ENCODE assay signal across 11 mouse cellular contexts in genomic region chr11:4678700-4679440, GRCm38 (mm10). TPM values are rescaled to one million over a fixed set of nuclear protein-coding genes. Genes with fewer than 3 reads are reported as not detected.
A peak's percentile ranks its signal among the peaks of the same experiment; 100 is the strongest.
DNase-seq lines count a peak whose midpoint lies in the region; ATAC-seq lines count a peak whose summit lies in the region.
"Had no signal": no experiment of that assay in that cellular context is flagged by ENCODE, and none has a peak within 500 bp of the region (broad histone marks: within the 10 kb centered on the region; RNA-seq: fewer than 3 reads in every experiment).

No protein-coding gene starts in this region.

- H3K9ac ChIP-seq in midbrain, embryonic 13.5 days (replicated peaks): no peak overlapping the region
- H3K9ac ChIP-seq in midbrain, embryonic 15.5 days: no peak overlapping the region
- H3K9ac ChIP-seq: intestine, embryonic 15.5 days had no signal

- no peak overlapping the region for H3K4me2 ChIP-seq in midbrain, embryonic 13.5 days (replicated peaks)
- no peak overlapping the region for H3K4me2 ChIP-seq in midbrain, embryonic 15.5 days
- H3K4me2 ChIP-seq: intestine, embryonic 15.5 days had no signal

- 89% methylated on average over 13 of the region's 13 CpGs for WGBS in midbrain, embryonic 13.5 days
- WGBS in midbrain, embryonic 15.5 days: 84% methylated on average over 13 of the region's 13 CpGs
- 77% methylated on average over 13 of the region's 13 CpGs for WGBS in heart, embryonic 10.5 days

- no peak overlapping the region for H3K4me3 ChIP-seq in midbrain, embryonic 13.5 days (replicated peaks)
- no peak overlapping the region for H3K4me3 ChIP-seq in midbrain, embryonic 15.5 days
- no peak overlapping the region for H3K4me3 ChIP-seq in heart, embryonic 10.5 days
- H3K4me3 ChIP-seq: intestine, embryonic 15.5 days had no signal

- H3K27ac ChIP-seq in midbrain, embryonic 13.5 days: 0 out of 2 replicates have a peak overlapping the region, but pooled peaks have one; percentile 41
- H3K27ac ChIP-seq in midbrain, embryonic 15.5 days: no peak overlapping the region
- no peak overlapping the region for H3K27ac ChIP-seq in heart, embryonic 10.5 days
- H3K27ac ChIP-seq: intestine, embryonic 15.5 days; macrophage had no signal

- H3K4me1 ChIP-seq in midbrain, embryonic 13.5 days (replicated peaks): peaks cover 4% of the 10 kb centered on the region; the same call in 1 of the 2 replicates
- peaks cover 5% of the 10 kb centered on the region; the same call in 1 of the 2 replicates for H3K4me1 ChIP-seq in midbrain, embryonic 15.5 days
- peaks cover 36% of the 10 kb centered on the region; the same call in 1 of the 2 replicates for H3K4me1 ChIP-seq in heart, embryonic 10.5 days
- H3K4me1 ChIP-seq: intestine, embryonic 15.5 days had no signal

- peaks cover 89% of the 10 kb centered on the region for H3K36me3 ChIP-seq in midbrain, embryonic 13.5 days
- H3K36me3 ChIP-seq in midbrain, embryonic 15.5 days (replicated peaks): peaks cover 34% of the 10 kb centered on the region; the same call in 1 of the 2 replicates
- H3K36me3 ChIP-seq in heart, embryonic 10.5 days: peaks cover 80% of the 10 kb centered on the region

- no peaks in the 10 kb centered on the region for H3K27me3 ChIP-seq in midbrain, embryonic 13.5 days
- H3K27me3 ChIP-seq in midbrain, embryonic 15.5 days (replicated peaks): no peaks in the 10 kb centered on the region
- H3K27me3 ChIP-seq in heart, embryonic 10.5 days (ENCODE audit: insufficient read depth, poor library complexity, severe bottlenecking): no peaks in the 10 kb centered on the region
- H3K27me3 ChIP-seq: intestine, embryonic 15.5 days had no signal

- H3K9me3 ChIP-seq in midbrain, embryonic 13.5 days: no peaks in the 10 kb centered on the region
- no peaks in the 10 kb centered on the region for H3K9me3 ChIP-seq in midbrain, embryonic 15.5 days
- no peaks in the 10 kb centered on the region for H3K9me3 ChIP-seq in heart, embryonic 10.5 days
- H3K9me3 ChIP-seq: intestine, embryonic 15.5 days had no signal

- DNase-seq in frontal cortex, postnatal 10 days (ENCODE audit: low spot score in 2 of 2): peak; percentile 38 to 44
- DNase-seq in left cerebral cortex, adult 8-10 months (ENCODE audit: low spot score in 2 of 2): peak; percentile 16 to 76
- DNase-seq in right cerebral cortex, postnatal 14 days: peak; percentile 32
- DNase-seq in c-Kit-positive CD71-positive TER-119-positive erythroid progenitor cells, embryonic 14.5 days (ENCODE audit: low spot score): no peak
- no peak for DNase-seq in heart, embryonic 10.5 days (ENCODE audit: low spot score)

- ATAC-seq in midbrain, embryonic 13.5 days: no peak
- no peak for ATAC-seq in midbrain, embryonic 15.5 days (replicated peaks)
- ATAC-seq in monocyte, adult 5-6 weeks (replicated peaks; ENCODE audit: insufficient number of reproducible peaks, low FRiP score, low TSS enrichment, poor library complexity, severe bottlenecking): no peak
- ATAC-seq: intestine, embryonic 15.5 days had no signal

RNA-seq across cellular contexts. Expression of gene Uqcr10, which starts 25.3 kb away (rescaled TPM):
- 524 and 547 TPM in 2 replicates for polyA plus RNA-seq in midbrain, embryonic 13.5 days (2015; fragmentation: Nextera tagmentation; extraction: Ambion mirVana)
- 556 and 560 TPM in 2 replicates for polyA plus RNA-seq in midbrain, embryonic 15.5 days (2015; fragmentation: Nextera tagmentation; extraction: Ambion mirVana)
- 100 to 1,000 TPM; 312 to 352 (median 336) TPM for total RNA-seq in left cerebral cortex, adult 8-10 months (2022)
- 46.1 to 75.5 TPM (median 70.1 TPM) in 3 replicates for total RNA-seq in monocyte, adult 5-6 weeks (2017)
- 1,046 and 1,532 TPM in 2 replicates for polyA plus RNA-seq in heart, embryonic 10.5 days (2016; fragmentation: Nextera tagmentation; extraction: Ambion mirVana)

RNA-seq across cellular contexts. Expression of gene Zmat5, which starts 25.6 kb away (rescaled TPM):
- 66.9 and 72.9 TPM in 2 replicates for polyA plus RNA-seq in midbrain, embryonic 13.5 days (2015; fragmentation: Nextera tagmentation; extraction: Ambion mirVana)
- polyA plus RNA-seq in midbrain, embryonic 15.5 days (2015; fragmentation: Nextera tagmentation; extraction: Ambion mirVana): 57.0 and 59.1 TPM in 2 replicates
- 10 to 100 TPM; 22.7 to 38.8 (median 27.7) TPM for total RNA-seq in left cerebral cortex, adult 8-10 months (2022)
- 5.9 to 15.2 TPM (median 8.8 TPM) in 3 replicates for total RNA-seq in monocyte, adult 5-6 weeks (2017)
- polyA plus RNA-seq in heart, embryonic 10.5 days (2016; fragmentation: Nextera tagmentation; extraction: Ambion mirVana): 63.4 and 66.7 TPM in 2 replicates

RNA-seq across cellular contexts. Expression of gene Ascc2, which starts 41.3 kb away (rescaled TPM):
- 23.1 and 23.8 TPM in 2 replicates for polyA plus RNA-seq in midbrain, embryonic 13.5 days (2015; fragmentation: Nextera tagmentation; extraction: Ambion mirVana)
- polyA plus RNA-seq in midbrain, embryonic 15.5 days (2015; fragmentation: Nextera tagmentation; extraction: Ambion mirVana): 23.1 and 24.4 TPM in 2 replicates
- total RNA-seq in left cerebral cortex, adult 8-10 months (2022): 10 to 100 TPM; 16.3 to 20.8 (median 18.2) TPM
- 7.7 to 20.2 TPM (median 10.4 TPM) in 3 replicates for total RNA-seq in monocyte, adult 5-6 weeks (2017)
- polyA plus RNA-seq in heart, embryonic 10.5 days (2016; fragmentation: Nextera tagmentation; extraction: Ambion mirVana): 32.2 and 36.1 TPM in 2 replicates

RNA-seq across cellular contexts. Expression of gene Gm11032, which starts 59.0 kb away (rescaled TPM):
- not detected in 2 replicates for polyA plus RNA-seq in midbrain, embryonic 13.5 days (2015; fragmentation: Nextera tagmentation; extraction: Ambion mirVana)
- not detected in 2 replicates for polyA plus RNA-seq in midbrain, embryonic 15.5 days (2015; fragmentation: Nextera tagmentation; extraction: Ambion mirVana)
- total RNA-seq in left cerebral cortex, adult 8-10 months (2022): not detected
- total RNA-seq in monocyte, adult 5-6 weeks (2017): not detected in 3 replicates
- polyA plus RNA-seq in heart, embryonic 10.5 days (2016; fragmentation: Nextera tagmentation; extraction: Ambion mirVana): not detected in 2 replicates
- total RNA-seq: gastrocnemius, adult 8-10 months had no signal
- polyA plus RNA-seq: intestine, embryonic 15.5 days; macrophage had no signal

Comparison
In these comparisons a context has a peak if more than half of its experiments do, and no peak if none do; other contexts are left out.
1. DNase-seq: peak in frontal cortex, postnatal 10 days (2 of 2), left cerebral cortex, adult 8-10 months (2 of 2) and right cerebral cortex, postnatal 14 days (single experiment); none in c-Kit-positive CD71-positive TER-119-positive erythroid progenitor cells, embryonic 14.5 days (single experiment) and heart, embryonic 10.5 days (single experiment).